Mouse (Mus musculus): ENCODE results near the gene Prkcd.

- TF ChIP-seq CTCF (IDR thresholded peaks at IDR 0.05; ENCODE audit: extremely low read depth, insufficient read length, insufficient replicate concordance, low read depth, low read length) = no peak
- TF ChIP-seq POLR2A (IDR thresholded peaks at IDR 0.05; ENCODE audit: low read depth, low read length) = no peak
These were observed 75.6 kb downstream of the Prkcd start for GRCm38 (mm10) chr14:30550232-30551070.

Data from small intestine, adult 2 months (tissue).